Mouse (Mus musculus) forebrain, embryonic 13.5 days (tissue): ENCODE results near the gene Plekha1. TPM values are rescaled to one million over a fixed set of nuclear protein-coding genes. Genes with fewer than 3 reads are reported as not detected.

ENCODE experiments used
- ATAC-seq: fragments of 200-750 bp; cut with Nextera tagmentation; 2 replicates; pipeline ENCODE4 v1.8.0; 2017
- H3K27ac ChIP-seq: fragments of 300-500 bp; sonication (generic); 2 replicates; pipeline ENCODE4 v1.5.1; 2015; ENCODE audit warnings: inconsistent platforms, mild to moderate bottlenecking, moderate library complexity
- H3K27me3 ChIP-seq: fragments of 300-500 bp; sonication (generic); 2 replicates; pipeline ENCODE4 v1.6.1; 2015; ENCODE audit warnings: mild to moderate bottlenecking, inconsistent platforms
- H3K36me3 ChIP-seq: fragments of 300-500 bp; sonication (generic); 2 replicates; pipeline ENCODE4 v1.6.1; 2015; ENCODE audit warnings: mild to moderate bottlenecking, inconsistent platforms; ENCODE audit not compliant: poor library complexity, severe bottlenecking
- H3K4me1 ChIP-seq: fragments of 300-500 bp; sonication (generic); 2 replicates; pipeline ENCODE4 v1.6.1; 2015; ENCODE audit warnings: inconsistent platforms
- H3K4me2 ChIP-seq: fragments of 300-500 bp; sonication (generic); 2 replicates; pipeline ENCODE4 v1.6.1; 2015; ENCODE audit warnings: inconsistent platforms, mild to moderate bottlenecking, moderate library complexity
- H3K4me3 ChIP-seq: fragments of 300-500 bp; sonication (generic); 2 replicates; pipeline ENCODE4 v1.5.1; 2015; ENCODE audit warnings: mild to moderate bottlenecking, inconsistent platforms
- H3K9ac ChIP-seq: fragments of 300-500 bp; sonication (generic); 2 replicates; pipeline ENCODE4 v1.6.1; 2015; ENCODE audit warnings: mild to moderate bottlenecking, inconsistent platforms
- H3K9me3 ChIP-seq: fragments of 300-500 bp; sonication (generic); replicated peaks from 2 replicates; pipeline ENCODE4 v1.6.1; 2016; ENCODE audit warnings: inconsistent platforms
- WGBS: fragments of 180-500 bp; shearing (Covaris S2); methylation state at CpG from one replicate; pipeline ENCODE4 v1.1.7; 2015; 5-methylcytosine and 5-hydroxymethylcytosine counted together
- polyA plus RNA-seq: library from polyadenylated mRNA; unstranded; fragments of >200 nt; fragmentation: Nextera tagmentation; extraction: Ambion mirVana; gene quantifications from 2 replicates; pipeline ENCODE4 v1.2.1, GENCODE M21; 2015

Gene Plekha1
- polyA plus RNA-seq, 1 experiment from 2014 or later = 37.8 TPM

DNA sequence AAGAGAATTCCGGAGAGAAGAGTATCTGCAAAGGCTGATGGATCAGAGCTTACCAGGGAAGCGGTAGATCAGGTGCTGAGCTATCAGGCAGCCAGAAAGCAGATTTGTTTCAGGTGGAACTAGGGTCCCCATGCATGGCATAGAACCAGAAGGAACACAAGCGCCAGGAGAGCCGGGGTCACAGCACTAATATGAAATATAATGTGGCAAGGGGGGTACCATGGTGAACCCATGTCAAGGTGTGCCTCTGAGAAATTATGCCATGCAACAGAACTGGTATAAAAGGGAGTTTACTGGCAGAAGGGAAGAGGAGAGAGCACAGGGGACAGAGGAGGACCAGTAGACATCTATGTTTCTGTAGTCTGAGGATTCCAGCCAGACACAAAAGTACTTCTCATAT, 69.1 kb downstream of the Plekha1 start:
- Histone ChIP-seq H3K36me3 (no peaks in the 10 kb centered on the region), H3K9ac (no peak overlapping the region), H3K27me3 (peaks cover 69% of the 10 kb centered on the region), H3K4me3 (no peak overlapping the region), H3K27ac (no peak overlapping the region), H3K9me3 (0 out of 2 replicates have a peak, but pooled peaks cover 3% of the 10 kb centered on the region), H3K4me2 (no peak overlapping the region), H3K4me1 (peaks cover 17% of the 10 kb centered on the region)
- WGBS = 89% methylated on average over 4 of the region's 4 CpGs
- ATAC-seq = no peak

DNA sequence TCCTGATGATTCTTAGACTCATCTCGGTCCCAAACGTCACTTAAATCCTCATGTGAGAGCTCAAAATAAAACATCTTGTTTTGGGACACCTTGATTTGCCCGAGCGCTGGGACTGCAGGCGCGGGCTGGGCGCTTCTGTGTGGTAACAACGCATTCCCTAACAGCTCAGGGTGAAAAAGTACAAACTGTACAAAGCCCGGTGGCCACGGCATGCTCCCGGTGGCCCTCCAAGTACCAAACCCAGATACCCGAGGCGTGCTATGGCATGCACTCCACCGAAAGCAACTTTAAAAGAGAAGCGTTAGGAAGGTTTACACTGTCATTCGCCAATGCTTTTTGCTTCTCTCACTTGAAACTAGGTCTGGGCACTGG, 69.9 kb downstream of the Plekha1 start:
- Histone ChIP-seq H3K27me3 (peaks cover 69% of the 10 kb centered on the region), H3K27ac (no peak overlapping the region), H3K9ac (no peak overlapping the region), H3K4me1 (peaks cover 17% of the 10 kb centered on the region), H3K4me2 (peak overlapping the region; percentile 75), H3K4me3 (peak overlapping the region; percentile 49), H3K36me3 (no peaks in the 10 kb centered on the region), H3K9me3 (0 out of 2 replicates have a peak, but pooled peaks cover 3% of the 10 kb centered on the region)
- WGBS = 10% methylated on average over 16 of the region's 16 CpGs
- ATAC-seq = no peak

- Histone ChIP-seq H3K36me3 (no peaks in the 10 kb centered on the region), H3K4me2 (peak within 1 kb of the TSS; percentile 75), H3K9me3 (0 out of 2 replicates have a peak, but pooled peaks cover 3% of the 10 kb centered on the region), H3K4me3 (peak within 1 kb of the TSS; percentile 49), H3K27ac (no peak within 1 kb of the TSS), H3K4me1 (peaks cover 17% of the 10 kb centered on the region), H3K27me3 (peaks cover 69% of the 10 kb centered on the region), H3K9ac (peak within 1 kb of the TSS; percentile 59)
- peak; percentile 92 for ATAC-seq
- WGBS = under 1% methylated on average over 70 of the region's 70 CpGs
Observed at GRCm38 (mm10) chr7:130935793-130936471, 70.4 kb downstream of the Plekha1 start, which contains the start of gene Htra1. Gene Htra1 (plus strand): TSS chr7:130936111.

- Histone ChIP-seq H3K4me1 (peaks cover 17% of the 10 kb centered on the region), H3K27ac (no peak overlapping the region), H3K4me3 (peak overlapping the region; percentile 49), H3K4me2 (peak overlapping the region; percentile 75), H3K9me3 (0 out of 2 replicates have a peak, but pooled peaks cover 3% of the 10 kb centered on the region), H3K9ac (peak overlapping the region; percentile 59), H3K36me3 (no peaks in the 10 kb centered on the region), H3K27me3 (peaks cover 69% of the 10 kb centered on the region)
- under 1% methylated on average over 48 of the region's 49 CpGs for WGBS
- peak; percentile 65 for ATAC-seq
Observed at GRCm38 (mm10) chr7:130936472-130936951, 71.0 kb downstream of the Plekha1 start.

DNA sequence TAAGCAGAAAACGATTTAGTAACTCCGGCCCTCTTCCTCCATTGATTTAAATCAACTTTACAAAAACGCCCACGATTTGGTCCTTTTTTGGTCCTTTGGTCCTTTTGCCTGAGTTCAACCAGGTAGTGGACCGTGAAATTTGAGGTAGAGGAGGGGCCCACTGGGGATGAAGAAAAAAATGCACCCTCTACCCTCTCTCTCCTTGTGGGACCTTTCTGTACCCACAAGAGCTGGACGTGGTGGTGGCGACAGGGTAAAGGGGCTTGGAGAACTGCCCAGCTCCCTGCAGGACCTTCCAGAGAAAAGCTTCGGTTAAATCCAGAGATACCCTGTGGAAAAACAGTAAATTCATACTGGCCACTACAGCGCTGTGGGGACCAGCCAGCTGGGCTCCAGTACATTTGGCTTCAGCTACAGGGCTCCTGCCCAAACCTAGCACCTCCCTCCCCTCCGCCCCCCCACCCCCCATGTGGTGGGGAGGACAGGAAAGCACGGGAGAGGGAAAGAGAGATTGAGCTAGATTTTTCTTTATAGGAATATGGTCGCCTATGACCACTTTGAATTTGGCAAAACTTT, 71.8 kb downstream of the Plekha1 start:
- Histone ChIP-seq H3K36me3 (no peaks in the 10 kb centered on the region), H3K9ac (no peak overlapping the region), H3K9me3 (no peaks in the 10 kb centered on the region), H3K27ac (no peak overlapping the region), H3K27me3 (peaks cover 66% of the 10 kb centered on the region), H3K4me2 (peak overlapping the region; percentile 75), H3K4me1 (peaks cover 17% of the 10 kb centered on the region), H3K4me3 (peak overlapping the region; percentile 49; the same call in 1 of the 2 replicates)
- WGBS = 24% methylated on average over 12 of the region's 12 CpGs
- no peak for ATAC-seq

- H3K4me1 ChIP-seq = peaks cover 17% of the 10 kb centered on the region
- no peaks in the 10 kb centered on the region for H3K9me3 ChIP-seq
- no peak for ATAC-seq
- 65% methylated on average over 4 of the region's 4 CpGs for WGBS
- H3K27ac ChIP-seq = no peak overlapping the region
- no peaks in the 10 kb centered on the region for H3K36me3 ChIP-seq
- peaks cover 62% of the 10 kb centered on the region for H3K27me3 ChIP-seq
- H3K4me3 ChIP-seq = no peak overlapping the region
- 0 out of 2 replicates have a peak overlapping the region, but pooled peaks have one; percentile 10 for H3K4me2 ChIP-seq
- H3K9ac ChIP-seq = no peak overlapping the region
Observed at GRCm38 (mm10) chr7:130938005-130938404, 72.4 kb downstream of the Plekha1 start.

GRCm38 (mm10) chr7:130938896-130939295, 73.3 kb downstream of the Plekha1 start:
- no peak overlapping the region for H3K27ac ChIP-seq
- H3K4me2 ChIP-seq = no peak overlapping the region
- no peak overlapping the region for H3K4me3 ChIP-seq
- H3K27me3 ChIP-seq = peaks cover 53% of the 10 kb centered on the region
- H3K9me3 ChIP-seq = no peaks in the 10 kb centered on the region
- ATAC-seq = no peak
- 93% methylated on average over 8 of the region's 8 CpGs for WGBS
- H3K36me3 ChIP-seq = no peaks in the 10 kb centered on the region
- peaks cover 17% of the 10 kb centered on the region for H3K4me1 ChIP-seq
- H3K9ac ChIP-seq = no peak overlapping the region

DNA sequence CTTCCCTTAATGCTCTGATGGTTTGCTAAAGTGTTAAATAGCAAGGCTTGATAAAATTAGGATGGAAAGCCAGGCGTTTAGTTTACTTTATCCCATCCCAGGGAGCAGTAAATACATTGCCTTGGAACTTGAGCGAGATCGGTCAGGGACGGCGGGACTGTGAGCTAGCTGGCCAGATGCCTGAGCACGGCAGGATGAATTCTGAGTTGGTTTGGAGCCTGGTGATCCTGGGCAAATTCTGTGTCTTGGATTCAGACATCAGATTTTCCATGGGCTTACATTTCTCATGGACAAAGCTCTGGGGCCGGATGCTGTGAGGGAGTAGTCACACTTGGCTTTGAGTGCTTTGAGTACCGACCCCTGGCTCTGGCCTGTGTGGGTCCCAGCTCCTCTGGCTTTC, 75.2 kb downstream of the Plekha1 start:
- Histone ChIP-seq H3K9me3 (no peaks in the 10 kb centered on the region), H3K9ac (no peak overlapping the region), H3K27ac (no peak overlapping the region), H3K36me3 (no peaks in the 10 kb centered on the region), H3K4me3 (no peak overlapping the region), H3K27me3 (peaks cover 35% of the 10 kb centered on the region), H3K4me2 (no peak overlapping the region), H3K4me1 (peaks cover 12% of the 10 kb centered on the region)
- WGBS = 85% methylated on average over 8 of the region's 8 CpGs
- no peak for ATAC-seq

DNA sequence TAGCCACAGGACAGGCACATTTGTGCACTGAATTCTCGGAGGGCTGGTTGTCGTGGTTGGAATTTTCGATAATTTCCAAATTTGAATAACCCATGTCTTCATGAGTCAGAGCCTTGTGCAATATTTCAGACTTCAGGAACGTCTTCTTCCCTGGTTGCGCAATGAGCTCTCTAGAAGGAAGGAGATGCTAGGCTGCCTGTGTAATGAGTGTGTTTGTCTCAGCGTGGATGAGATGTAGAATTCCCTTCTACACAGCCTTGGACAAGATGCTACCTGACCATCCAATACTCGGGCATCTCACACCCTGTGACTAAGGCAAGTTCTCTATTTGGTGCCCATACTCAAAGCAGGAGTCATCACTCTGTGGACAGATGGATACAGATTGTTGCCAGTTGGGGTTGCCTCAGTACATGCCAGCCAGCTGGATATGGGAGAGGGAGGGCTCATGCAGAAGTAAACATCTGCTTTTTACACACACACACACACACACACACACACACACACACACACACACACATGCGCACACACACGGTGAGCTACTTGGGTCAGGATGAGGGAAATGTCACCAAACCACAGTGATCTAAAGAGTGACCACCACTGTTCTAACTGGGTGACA, 77.8 kb downstream of the Plekha1 start:
- no peak overlapping the region for H3K27ac ChIP-seq
- H3K4me3 ChIP-seq = no peak overlapping the region
- H3K36me3 ChIP-seq = no peaks in the 10 kb centered on the region
- ATAC-seq = no peak
- no peaks in the 10 kb centered on the region for H3K9me3 ChIP-seq
- H3K27me3 ChIP-seq = peaks cover 8% of the 10 kb centered on the region
- no peaks in the 10 kb centered on the region for H3K4me1 ChIP-seq
- H3K9ac ChIP-seq = no peak overlapping the region
- H3K4me2 ChIP-seq = no peak overlapping the region
- 92% methylated on average over 9 of the region's 9 CpGs for WGBS

- Histone ChIP-seq H3K4me2 (no peak overlapping the region), H3K9ac (no peak overlapping the region)
- WGBS = 90% methylated on average over 11 of the region's 11 CpGs
Observed at GRCm38 (mm10) chr7:130944766-130945475, 79.4 kb downstream of the Plekha1 start.

DNA sequence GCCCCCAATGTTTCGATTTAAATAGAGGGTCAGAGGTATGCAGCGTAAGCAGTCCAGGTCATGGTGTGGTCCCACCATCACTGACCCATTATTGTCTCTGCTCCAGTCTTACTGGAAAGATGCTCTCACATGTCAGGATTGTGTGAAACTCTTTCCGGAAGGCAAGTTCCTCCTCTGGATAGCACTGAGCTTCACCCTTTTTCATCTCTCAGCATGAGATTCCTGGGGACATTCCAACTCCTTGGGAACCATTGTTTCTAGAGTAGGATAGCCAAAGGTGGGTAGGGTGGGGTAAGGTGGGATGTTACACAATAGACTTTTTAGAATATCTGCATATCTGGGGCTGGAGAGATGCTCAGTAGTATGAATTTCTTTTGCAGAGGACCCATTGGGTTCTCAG, 80.2 kb downstream of the Plekha1 start:
- H3K4me1 ChIP-seq = no peaks in the 10 kb centered on the region
- no peak overlapping the region for H3K9ac ChIP-seq
- H3K9me3 ChIP-seq = no peaks in the 10 kb centered on the region
- no peak overlapping the region for H3K4me3 ChIP-seq
- no peaks in the 10 kb centered on the region for H3K27me3 ChIP-seq
- 87% methylated on average over 3 of the region's 3 CpGs for WGBS
- no peak overlapping the region for H3K27ac ChIP-seq
- H3K4me2 ChIP-seq = no peak overlapping the region
- no peaks in the 10 kb centered on the region for H3K36me3 ChIP-seq
- ATAC-seq = no peak

More at GRCm38 (mm10) chr7:130944766-130945475, 79.4 kb downstream of the Plekha1 start:
- Histone ChIP-seq H3K4me1 (no peaks in the 10 kb centered on the region), H3K9me3 (no peaks in the 10 kb centered on the region), H3K27ac (no peak overlapping the region), H3K27me3 (no peaks in the 10 kb centered on the region), H3K36me3 (no peaks in the 10 kb centered on the region), H3K4me3 (no peak overlapping the region)
- ATAC-seq = no peak

GRCm38 (mm10) chr7:130946303-130946702, 80.7 kb downstream of the Plekha1 start:
- Histone ChIP-seq H3K9ac (no peak overlapping the region), H3K27me3 (no peaks in the 10 kb centered on the region), H3K27ac (no peak overlapping the region), H3K4me1 (no peaks in the 10 kb centered on the region), H3K4me3 (no peak overlapping the region), H3K36me3 (no peaks in the 10 kb centered on the region), H3K4me2 (no peak overlapping the region), H3K9me3 (no peaks in the 10 kb centered on the region)
- WGBS = 92% methylated on average over 12 of the region's 12 CpGs
- ATAC-seq = no peak
